Comparison of ENCODE assay signal across 16 mouse cellular contexts in genomic region chr6:28681521-28682457, GRCm38 (mm10).
DNase-seq lines count a peak whose midpoint lies in the region; ATAC-seq and TF ChIP-seq lines count a peak whose summit lies in the region.
"Had no signal": no experiment of that assay in that cellular context is flagged by ENCODE, and none has a peak within 500 bp of the region (broad histone marks: within the 10 kb centered on the region; RNA-seq: fewer than 3 reads in every experiment).

No protein-coding gene starts in this region.

- peak; percentile 41; the same call in 1 of the 2 replicates for ATAC-seq in heart, postnatal 0 days (ENCODE audit: insufficient read depth, low read depth)
- no peak for ATAC-seq in heart, embryonic 12.5 days (ENCODE audit: insufficient number of reproducible peaks, low FRiP score)
- ATAC-seq in liver, embryonic 13.5 days (ENCODE audit: low read depth), result peak; percentile 36; the same call in 1 of the 2 replicates
- peak; percentile 48; the same call in 1 of the 2 replicates for ATAC-seq in limb, embryonic 13.5 days (ENCODE audit: low FRiP score, low read depth)
- 0 out of 2 replicates have a peak, but pooled peaks have one; percentile 22 for ATAC-seq in stomach, embryonic 15.5 days (ENCODE audit: insufficient read depth, low FRiP score, low read depth)

- H3K27ac ChIP-seq in heart, postnatal 0 days (ENCODE audit: low read depth), result peak overlapping the region; percentile 10; the same call in 1 of the 2 replicates
- H3K27ac ChIP-seq in heart, embryonic 12.5 days (ENCODE audit: poor library complexity, severe bottlenecking), result no peak overlapping the region
- H3K27ac ChIP-seq in liver, embryonic 13.5 days, result no peak overlapping the region
- H3K27ac ChIP-seq in limb, embryonic 13.5 days, result no peak overlapping the region
- no peak overlapping the region for H3K27ac ChIP-seq in stomach, embryonic 15.5 days
- H3K27ac ChIP-seq: embryonic facial prominence, embryonic 13.5 days; forebrain, embryonic 12.5 days; heart, embryonic 10.5 days; hindbrain, embryonic 10.5 days; macrophage; neural tube, embryonic 13.5 days had no signal

- no peaks in the 10 kb centered on the region for H3K36me3 ChIP-seq in heart, postnatal 0 days (replicated peaks; ENCODE audit: control insufficient read depth, insufficient read depth, low read length)
- no peaks in the 10 kb centered on the region for H3K36me3 ChIP-seq in heart, embryonic 12.5 days
- no peaks in the 10 kb centered on the region for H3K36me3 ChIP-seq in liver, embryonic 13.5 days
- H3K36me3 ChIP-seq in limb, embryonic 13.5 days, result no peaks in the 10 kb centered on the region
- no peaks in the 10 kb centered on the region for H3K36me3 ChIP-seq in stomach, embryonic 15.5 days
- H3K36me3 ChIP-seq: embryonic facial prominence, embryonic 13.5 days; forebrain, embryonic 12.5 days; heart, embryonic 10.5 days; hindbrain, embryonic 10.5 days; neural tube, embryonic 13.5 days had no signal

- H3K4me2 ChIP-seq in heart, postnatal 0 days (ENCODE audit: low read depth, low read length), result no peak overlapping the region
- H3K4me2 ChIP-seq in heart, embryonic 12.5 days, result no peak overlapping the region
- no peak overlapping the region for H3K4me2 ChIP-seq in liver, embryonic 13.5 days
- H3K4me2 ChIP-seq in limb, embryonic 13.5 days (replicated peaks), result no peak overlapping the region
- no peak overlapping the region for H3K4me2 ChIP-seq in stomach, embryonic 15.5 days
- H3K4me2 ChIP-seq: embryonic facial prominence, embryonic 13.5 days; forebrain, embryonic 12.5 days; neural tube, embryonic 13.5 days had no signal

- H3K4me3 ChIP-seq in heart, postnatal 0 days (ENCODE audit: low read depth, low read length), result no peak overlapping the region
- no peak overlapping the region for H3K4me3 ChIP-seq in heart, embryonic 12.5 days
- no peak overlapping the region for H3K4me3 ChIP-seq in liver, embryonic 13.5 days (replicated peaks)
- no peak overlapping the region for H3K4me3 ChIP-seq in limb, embryonic 13.5 days
- H3K4me3 ChIP-seq in stomach, embryonic 15.5 days (replicated peaks), result no peak overlapping the region
- H3K4me3 ChIP-seq: embryonic facial prominence, embryonic 13.5 days; forebrain, embryonic 12.5 days; heart, embryonic 10.5 days; hindbrain, embryonic 10.5 days; neural tube, embryonic 13.5 days had no signal

- no peak overlapping the region for H3K9ac ChIP-seq in heart, postnatal 0 days (replicated peaks; ENCODE audit: low read depth, low read length)
- no peak overlapping the region for H3K9ac ChIP-seq in heart, embryonic 12.5 days
- H3K9ac ChIP-seq in liver, embryonic 13.5 days, result no peak overlapping the region
- no peak overlapping the region for H3K9ac ChIP-seq in limb, embryonic 13.5 days
- no peak overlapping the region for H3K9ac ChIP-seq in stomach, embryonic 15.5 days
- H3K9ac ChIP-seq: embryonic facial prominence, embryonic 13.5 days; forebrain, embryonic 12.5 days; neural tube, embryonic 13.5 days had no signal

- no peaks in the 10 kb centered on the region for H3K27me3 ChIP-seq in heart, postnatal 0 days (ENCODE audit: control insufficient read depth, insufficient read depth, low read length)
- no peaks in the 10 kb centered on the region for H3K27me3 ChIP-seq in heart, embryonic 12.5 days (replicated peaks)
- no peaks in the 10 kb centered on the region for H3K27me3 ChIP-seq in liver, embryonic 13.5 days
- no peaks in the 10 kb centered on the region for H3K27me3 ChIP-seq in limb, embryonic 13.5 days
- no peaks in the 10 kb centered on the region for H3K27me3 ChIP-seq in stomach, embryonic 15.5 days (replicated peaks)
- H3K27me3 ChIP-seq: embryonic facial prominence, embryonic 13.5 days; forebrain, embryonic 12.5 days; neural tube, embryonic 13.5 days had no signal

- H3K4me1 ChIP-seq in heart, postnatal 0 days (ENCODE audit: control insufficient read depth, insufficient read depth), result peaks cover 31% of the 10 kb centered on the region
- peaks cover 45% of the 10 kb centered on the region for H3K4me1 ChIP-seq in heart, embryonic 12.5 days (replicated peaks)
- H3K4me1 ChIP-seq in liver, embryonic 13.5 days (replicated peaks), result peaks cover 4% of the 10 kb centered on the region; the same call in 1 of the 2 replicates
- peaks cover 21% of the 10 kb centered on the region for H3K4me1 ChIP-seq in limb, embryonic 13.5 days
- H3K4me1 ChIP-seq in stomach, embryonic 15.5 days, result 0 out of 2 replicates have a peak, but pooled peaks cover 2% of the 10 kb centered on the region
- H3K4me1 ChIP-seq: forebrain, embryonic 12.5 days; hindbrain, embryonic 10.5 days had no signal

- peak; percentile 37 for DNase-seq in heart, postnatal 0 days (ENCODE audit: low spot score)
- no peak for DNase-seq in liver, embryonic 13.5 days
- DNase-seq in liver, result no peak
- no peak for DNase-seq in embryo, embryonic 9.5 days (ENCODE audit: extremely low spot score)
- DNase-seq in retina, postnatal 1 day, result no peak
- DNase-seq: cerebellum, postnatal 14 days; thymus, adult 18-20 months had no signal

- WGBS in heart, postnatal 0 days, result 62% methylated on average over 8 of the region's 8 CpGs
- WGBS in heart, embryonic 12.5 days, result 80% methylated on average over 8 of the region's 8 CpGs
- WGBS in liver, embryonic 13.5 days (ENCODE audit: insufficient replicate concordance), result 76% methylated on average over 8 of the region's 8 CpGs
- whole genome bisulfite sequencing in limb, embryonic 13.5 days, result 69% methylated on average over 8 of the region's 8 CpGs
- WGBS in stomach, embryonic 15.5 days, result 64% methylated on average over 8 of the region's 8 CpGs

- TF ChIP-seq CTCF in heart, postnatal 0 days (IDR thresholded peaks at IDR 0.05; ENCODE audit: low read depth), result no peak

- no peak for TF ChIP-seq EP300 in heart, postnatal 0 days (IDR thresholded peaks at IDR 0.05; ENCODE audit: low read depth)

- no peaks in the 10 kb centered on the region for H3K9me3 ChIP-seq in heart, postnatal 0 days (replicated peaks; ENCODE audit: control insufficient read depth, low read length)
- H3K9me3 ChIP-seq in heart, embryonic 12.5 days (replicated peaks), result no peaks in the 10 kb centered on the region
- no peaks in the 10 kb centered on the region for H3K9me3 ChIP-seq in liver, embryonic 13.5 days (replicated peaks)
- no peaks in the 10 kb centered on the region for H3K9me3 ChIP-seq in limb, embryonic 13.5 days
- no peaks in the 10 kb centered on the region for H3K9me3 ChIP-seq in stomach, embryonic 15.5 days
- H3K9me3 ChIP-seq: embryonic facial prominence, embryonic 13.5 days; forebrain, embryonic 12.5 days; heart, embryonic 10.5 days; hindbrain, embryonic 10.5 days; neural tube, embryonic 13.5 days had no signal
